In the genomic region with DNA sequence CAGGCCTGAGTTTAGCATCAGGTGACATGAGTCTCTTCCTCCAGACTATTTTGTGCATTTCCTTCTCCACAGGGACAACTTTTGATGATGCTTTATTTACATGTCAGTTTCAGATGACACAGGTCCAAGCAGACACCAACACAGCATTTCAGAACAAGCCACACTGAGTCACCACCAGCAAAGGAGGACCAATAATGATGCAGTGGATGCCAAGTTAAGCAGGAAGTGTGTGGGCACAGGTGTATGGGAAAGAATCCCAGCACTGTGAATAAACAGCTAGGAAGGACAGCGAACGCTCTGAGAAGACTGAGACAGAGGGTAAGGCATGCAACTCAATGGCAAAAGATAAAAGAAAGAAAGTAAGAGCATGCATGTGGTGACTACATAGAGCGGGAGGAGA, we compare ENCODE assay signal across 14 mouse cellular contexts.
DNase-seq lines count a peak whose midpoint lies in the region.
"Had no signal": no experiment of that assay in that cellular context is flagged by ENCODE, and none has a peak within 500 bp of the region (broad histone marks: within the 10 kb centered on the region; RNA-seq: fewer than 3 reads in every experiment).

No protein-coding gene starts in this region.

- DNase-seq in frontal cortex, adult 2 months (ENCODE audit: extremely low spot score in 1 of 2, low spot score in 1 of 2): peak; percentile 13 to 45
- DNase-seq in frontal cortex, postnatal 10 days (ENCODE audit: low spot score in 2 of 2): no peak
- peak; percentile 6 to 58 for DNase-seq in left cerebral cortex, postnatal 25 days (ENCODE audit: low spot score in 2 of 2)
- DNase-seq in left cerebral cortex, postnatal 14 days (ENCODE audit: low spot score in 2 of 2): no peak
- DNase-seq in right cerebral cortex, postnatal 25 days: peak; percentile 20
- no peak for DNase-seq in right cerebral cortex, postnatal 14 days
- peak; percentile 9 to 11 for DNase-seq in right cerebral cortex, postnatal 36 days (ENCODE audit: low spot score in 2 of 2)
- DNase-seq in natural killer cell, adult 2 months (ENCODE audit: low spot score in 2 of 2): no peak
- DNase-seq: adrenal gland, postnatal 25 days; cerebellum, adult 2 months; cerebellum, postnatal 10 days; gastrocnemius, postnatal 36 days; heart, adult 18-20 months; heart, postnatal 14 days had no signal

- intact Hi-C loops in left cerebral cortex, postnatal 25 days (cut with DNase I): no loop called here
- intact Hi-C loops in left cerebral cortex, postnatal 14 days (cut with DNase I): no loop called here

Comparison
In these comparisons a context has a peak if more than half of its experiments do, and no peak if none do; other contexts are left out.
1. DNase-seq: peak in frontal cortex, adult 2 months (2 of 2), left cerebral cortex, postnatal 25 days (2 of 2), right cerebral cortex, postnatal 25 days (single experiment) and right cerebral cortex, postnatal 36 days (2 of 2); none in frontal cortex, postnatal 10 days (0 of 2), left cerebral cortex, postnatal 14 days (0 of 2), right cerebral cortex, postnatal 14 days (single experiment) and natural killer cell, adult 2 months (0 of 2).